Mouse (Mus musculus) myocyte (in vitro differentiated cells): ENCODE data around the gene Sash1. TPM values are rescaled to one million over a fixed set of nuclear protein-coding genes. Genes with fewer than 3 reads are reported as not detected.

Experiments used
- H3K27me3 ChIP-seq: one replicate; pipeline ENCODE4 v1.6.1; 2011; ENCODE audit not compliant: control insufficient read depth, insufficient read depth, insufficient read length
- H3K36me3 ChIP-seq: one replicate; pipeline ENCODE4 v1.6.1; 2011; ENCODE audit not compliant: control insufficient read depth, insufficient read depth
- H3K4me2 ChIP-seq: one replicate; pipeline ENCODE4 v1.6.1; 2011; ENCODE audit warnings: low read depth, control low read depth
- H3K4me3 ChIP-seq: one replicate; pipeline ENCODE4 v1.5.1; 2011; ENCODE audit warnings: mild to moderate bottlenecking, control low read depth, moderate library complexity
- H3K79me2 ChIP-seq: one replicate; pipeline ENCODE4 v1.6.1; 2011; ENCODE audit not compliant: control insufficient read depth, insufficient read depth
- H3ac ChIP-seq: one replicate; pipeline ENCODE4 v1.6.1; 2011; ENCODE audit not compliant: control insufficient read depth, insufficient read length
- CEBPB ChIP-seq: IDR thresholded peaks from 2 replicates; pipeline ENCODE4 v1.6.1; 2011; ENCODE audit warnings: mild to moderate bottlenecking, moderate library complexity; ENCODE audit not compliant: poor library complexity, insufficient read depth, severe bottlenecking
- E2F4 ChIP-seq: IDR thresholded peaks from one replicate; pipeline ENCODE4 v1.6.1; 2011; ENCODE audit warnings: mild to moderate bottlenecking, control low read depth, moderate library complexity; ENCODE audit not compliant: insufficient read depth
- MAX ChIP-seq: IDR thresholded peaks from one replicate; pipeline ENCODE4 v1.6.1; 2011; ENCODE audit warnings: low read depth, mild to moderate bottlenecking, control low read depth
- MYOD1 ChIP-seq, 3 experiments: IDR thresholded peaks; one replicate each; pipeline ENCODE4 v1.6.1; 2011; ENCODE audit warnings: control low read depth in 2 of 3, low read depth in 2 of 3, mild to moderate bottlenecking in 2 of 3, moderate library complexity in 1 of 3; ENCODE audit not compliant: insufficient read length in 2 of 3, control insufficient read depth in 1 of 3
- MYOG ChIP-seq, 3 experiments: IDR thresholded peaks; one replicate each; pipeline ENCODE4 v1.6.1; 2011; ENCODE audit warnings: control low read depth in 2 of 3, low read depth in 2 of 3, mild to moderate bottlenecking in 2 of 3; ENCODE audit not compliant: insufficient read length in 2 of 3, control insufficient read depth in 1 of 3, insufficient read depth in 1 of 3
- POLR2A ChIP-seq: IDR thresholded peaks from one replicate; pipeline ENCODE4 v1.6.1; 2011; ENCODE audit warnings: low read depth, mild to moderate bottlenecking, control low read depth, moderate library complexity; ENCODE audit not compliant: insufficient read length
- POLR2AphosphoS2 ChIP-seq: IDR thresholded peaks from one replicate; pipeline ENCODE4 v1.6.1; 2011; ENCODE audit warnings: low read depth, control low read depth; ENCODE audit not compliant: insufficient read length
- REST ChIP-seq: IDR thresholded peaks from one replicate; pipeline ENCODE4 v1.6.1; 2011; ENCODE audit warnings: mild to moderate bottlenecking, control low read depth, moderate library complexity; ENCODE audit not compliant: insufficient read depth, insufficient read length
- SRF ChIP-seq: IDR thresholded peaks from one replicate; pipeline ENCODE4 v1.6.1; 2011; ENCODE audit warnings: low read depth; ENCODE audit not compliant: control insufficient read depth, insufficient read length
- TCF12 ChIP-seq: IDR thresholded peaks from one replicate; pipeline ENCODE4 v1.6.1; 2011; ENCODE audit warnings: mild to moderate bottlenecking, control low read depth; ENCODE audit not compliant: poor library complexity, insufficient read depth, severe bottlenecking
- TCF3 ChIP-seq: IDR thresholded peaks from one replicate; pipeline ENCODE4 v1.6.1; 2011; ENCODE audit warnings: low read depth, control low read depth; ENCODE audit not compliant: insufficient read length
- USF1 ChIP-seq: IDR thresholded peaks from one replicate; pipeline ENCODE4 v1.6.1; 2011; ENCODE audit warnings: low read depth, mild to moderate bottlenecking, control low read depth, moderate library complexity
- polyA plus RNA-seq: library from polyadenylated mRNA; unstranded; fragments of >200 nt; fragmentation: generic; extraction: Trizol; gene quantifications from one replicate; pipeline ENCODE4 v1.2.1, GENCODE M21; 2012; ENCODE audit warnings: missing spikeins

The Sash1 gene
- polyA plus RNA-seq, 1 experiment: 1.9 TPM

DNA sequence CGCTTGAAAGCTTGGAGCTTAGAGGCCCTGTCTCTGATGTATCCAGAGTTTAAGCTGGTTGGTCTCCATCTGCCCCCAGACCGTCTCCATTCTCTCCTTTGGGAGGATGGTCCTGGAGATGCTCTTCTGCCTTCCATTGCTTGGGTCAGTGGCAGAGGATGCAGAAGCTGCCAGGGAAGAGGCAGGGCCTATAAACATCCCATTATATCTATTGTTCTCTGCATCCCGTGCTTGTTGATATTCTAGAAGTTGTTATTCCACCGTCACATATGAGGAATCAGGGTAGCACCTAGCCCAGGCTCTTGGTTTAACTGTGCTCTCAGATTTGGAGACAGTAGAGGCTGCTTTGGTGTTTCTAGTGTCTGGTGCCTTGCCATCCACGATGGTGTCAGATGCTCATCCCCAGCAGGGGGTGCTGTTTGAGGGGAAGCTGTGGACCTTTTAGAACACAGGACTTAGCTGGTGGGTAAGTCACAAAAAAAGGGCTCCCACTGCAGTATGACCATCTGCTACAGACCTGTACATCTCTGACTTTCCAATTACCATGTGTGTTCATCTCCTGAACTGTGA is 26.9 kb upstream of the Sash1 start:
- H3K4me2 ChIP-seq: no peak overlapping the region
- H3K79me2 ChIP-seq: no peaks in the 10 kb centered on the region
- no peak overlapping the region for H3ac ChIP-seq
- no peaks in the 10 kb centered on the region for H3K36me3 ChIP-seq
- TF ChIP-seq MAX (no peak), TCF12 (no peak), POLR2AphosphoS2 (no peak), POLR2A (no peak), MYOD1 (IDR thresholded peaks at IDR 0.05; ENCODE audit: control insufficient read depth in 1 of 3, insufficient read length in 2 of 3, low read depth in 2 of 3) (no peak)
- H3K4me3 ChIP-seq: no peak overlapping the region
- no peaks in the 10 kb centered on the region for H3K27me3 ChIP-seq

DNA sequence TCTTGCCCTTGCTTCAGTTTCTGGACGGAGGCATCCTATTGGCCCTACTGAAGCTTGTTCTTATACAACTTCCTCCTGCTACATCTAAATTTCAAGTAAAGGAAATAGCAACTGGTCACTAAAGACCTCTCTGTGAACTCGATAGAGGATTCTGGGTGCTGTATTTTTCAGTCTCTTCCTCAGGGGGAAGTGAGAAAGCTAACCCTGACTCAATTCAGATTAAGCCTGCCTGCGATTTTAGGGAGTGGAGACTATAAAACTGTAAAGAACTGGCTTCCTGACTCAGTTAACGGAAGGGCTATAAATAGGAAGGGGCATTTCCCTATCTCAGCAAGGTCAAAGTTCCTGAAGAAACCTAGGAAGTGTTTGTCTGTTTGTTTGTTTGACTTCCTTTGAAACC is 26.3 kb upstream of the Sash1 start:
- TF ChIP-seq REST: no peak
- TF ChIP-seq MAX: no peak
- no peak for TF ChIP-seq USF1
- no peak for TF ChIP-seq SRF
- TF ChIP-seq TCF3: no peak
- no peak for TF ChIP-seq TCF12
- TF ChIP-seq MYOG (IDR thresholded peaks at IDR 0.05; ENCODE audit: control insufficient read depth in 1 of 3, insufficient read depth in 1 of 3, insufficient read length in 2 of 3, low read depth in 2 of 3): no peak
- no peak for TF ChIP-seq MYOD1 (IDR thresholded peaks at IDR 0.05; ENCODE audit: control insufficient read depth in 1 of 3, insufficient read length in 2 of 3, low read depth in 2 of 3)
- TF ChIP-seq POLR2AphosphoS2: no peak
- no peak for TF ChIP-seq CEBPB
- no peak for TF ChIP-seq POLR2A
- TF ChIP-seq E2F4: no peak
- Histone ChIP-seq H3K36me3 (no peaks in the 10 kb centered on the region), H3K27me3 (no peaks in the 10 kb centered on the region), H3K4me3 (no peak overlapping the region), H3ac (no peak overlapping the region), H3K4me2 (no peak overlapping the region), H3K79me2 (no peaks in the 10 kb centered on the region)

DNA sequence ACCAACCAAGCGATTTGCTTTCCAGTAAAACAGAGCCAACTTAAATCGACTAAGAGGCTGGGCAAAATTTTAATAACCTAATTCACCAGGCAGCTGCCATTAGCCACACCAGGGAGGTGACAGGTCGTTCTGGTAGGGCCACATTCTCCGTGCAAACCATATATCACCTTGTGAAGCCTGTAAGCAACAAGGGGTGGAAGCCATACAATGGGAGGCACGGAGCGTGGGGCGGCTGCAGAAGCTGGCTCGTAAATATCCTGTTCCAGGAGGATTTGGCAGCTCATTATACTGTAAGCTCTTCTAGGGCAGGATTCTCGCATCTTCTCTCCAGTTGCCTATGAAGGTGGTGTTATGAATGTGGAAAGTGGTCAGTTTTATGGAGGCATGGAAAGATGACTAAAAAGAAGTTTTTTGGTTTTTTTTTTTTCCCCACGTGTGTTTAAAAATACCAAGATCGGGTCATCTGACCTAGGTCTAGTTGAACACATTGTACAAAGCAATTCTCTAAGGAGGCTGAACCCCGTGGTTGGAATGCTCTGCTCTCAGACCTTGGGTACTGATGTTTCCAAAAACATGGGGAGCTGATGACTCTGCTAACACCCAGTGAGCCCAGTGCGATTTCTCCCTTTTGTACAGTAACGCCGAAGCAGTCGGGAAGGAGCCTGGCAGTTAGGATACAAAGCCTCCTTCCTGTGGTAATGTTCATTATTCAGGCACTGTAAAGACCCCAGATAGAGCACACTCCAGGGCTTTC is 24.5 kb upstream of the Sash1 start:
- no peaks in the 10 kb centered on the region for H3K36me3 ChIP-seq
- no peak overlapping the region for H3K4me3 ChIP-seq
- H3ac ChIP-seq: no peak overlapping the region
- no peak overlapping the region for H3K4me2 ChIP-seq
- no peak for TF ChIP-seq POLR2AphosphoS2
- no peak for TF ChIP-seq MAX
- TF ChIP-seq TCF3: no peak
- no peak for TF ChIP-seq POLR2A
- TF ChIP-seq E2F4: no peak
- no peak for TF ChIP-seq TCF12
- TF ChIP-seq CEBPB: no peak
- TF ChIP-seq SRF: no peak
- TF ChIP-seq USF1: no peak
- no peak for TF ChIP-seq REST
- TF ChIP-seq MYOD1 (IDR thresholded peaks at IDR 0.05; ENCODE audit: control insufficient read depth in 1 of 3, insufficient read length in 2 of 3, low read depth in 2 of 3): no peak
- TF ChIP-seq MYOG (IDR thresholded peaks at IDR 0.05; ENCODE audit: control insufficient read depth in 1 of 3, insufficient read depth in 1 of 3, insufficient read length in 2 of 3, low read depth in 2 of 3): no peak
- H3K79me2 ChIP-seq: no peaks in the 10 kb centered on the region
- no peaks in the 10 kb centered on the region for H3K27me3 ChIP-seq

DNA sequence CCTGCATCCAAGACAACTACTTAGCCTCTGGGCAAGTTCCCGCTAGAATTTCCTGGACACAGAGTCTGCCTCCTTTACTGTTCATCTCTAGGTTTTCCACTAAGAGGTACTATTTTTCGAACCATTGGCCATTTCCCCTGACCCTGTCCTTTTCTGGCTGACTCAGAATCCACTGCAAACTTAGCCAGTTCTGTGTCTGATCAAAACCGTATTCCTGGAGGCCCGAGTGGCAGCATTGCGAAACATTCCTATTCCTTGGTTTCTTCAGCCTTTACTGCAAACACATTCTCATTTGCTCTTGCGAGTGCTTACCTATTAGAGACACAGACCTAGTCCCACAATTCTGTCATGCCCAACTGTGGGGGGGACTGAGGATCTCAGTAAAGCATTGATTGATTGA is 17.2 kb upstream of the Sash1 start:
- TF ChIP-seq SRF (no peak), TCF12 (no peak), E2F4 (no peak), MYOG (IDR thresholded peaks at IDR 0.05; ENCODE audit: control insufficient read depth in 1 of 3, insufficient read depth in 1 of 3, insufficient read length in 2 of 3, low read depth in 2 of 3) (no peak), TCF3 (no peak), USF1 (no peak), MAX (no peak), REST (no peak), MYOD1 (IDR thresholded peaks at IDR 0.05; ENCODE audit: control insufficient read depth in 1 of 3, insufficient read length in 2 of 3, low read depth in 2 of 3) (no peak), CEBPB (no peak), POLR2AphosphoS2 (no peak), POLR2A (no peak)
- Histone ChIP-seq H3K27me3 (no peaks in the 10 kb centered on the region), H3K36me3 (no peaks in the 10 kb centered on the region), H3K4me3 (no peak overlapping the region), H3K4me2 (no peak overlapping the region), H3K79me2 (no peaks in the 10 kb centered on the region), H3ac (no peak overlapping the region)

DNA sequence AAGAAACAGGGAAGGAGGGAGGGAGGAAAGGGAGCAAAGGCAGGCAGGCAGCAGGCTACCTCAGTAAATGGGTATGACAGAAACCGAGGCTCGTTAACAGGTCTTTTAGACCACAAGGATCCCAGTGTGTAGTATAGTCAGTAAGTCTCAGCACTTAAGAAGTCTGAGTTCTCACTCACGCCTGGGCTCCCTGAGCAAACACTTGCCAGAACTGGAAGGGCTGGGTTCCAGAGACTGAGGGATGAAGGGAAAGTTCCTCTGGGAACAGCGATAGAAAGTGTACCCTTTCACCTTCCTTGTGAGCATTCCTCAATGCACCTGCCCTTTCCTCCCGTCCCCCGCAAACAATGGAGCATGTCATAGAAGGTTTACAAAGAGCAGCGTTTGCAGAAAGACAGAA is 16.5 kb upstream of the Sash1 start:
- H3K4me2 ChIP-seq: no peak overlapping the region
- no peaks in the 10 kb centered on the region for H3K36me3 ChIP-seq
- H3K27me3 ChIP-seq: no peaks in the 10 kb centered on the region
- TF ChIP-seq TCF12 (no peak), MYOD1 (IDR thresholded peaks at IDR 0.05; ENCODE audit: control insufficient read depth in 1 of 3, insufficient read length in 2 of 3, low read depth in 2 of 3) (no peak), MYOG (IDR thresholded peaks at IDR 0.05; ENCODE audit: control insufficient read depth in 1 of 3, insufficient read depth in 1 of 3, insufficient read length in 2 of 3, low read depth in 2 of 3) (no peak), MAX (no peak), SRF (no peak), E2F4 (no peak), POLR2A (no peak), TCF3 (no peak)
- H3ac ChIP-seq: no peak overlapping the region
- H3K4me3 ChIP-seq: no peak overlapping the region
- H3K79me2 ChIP-seq: no peaks in the 10 kb centered on the region
